Mouse (Mus musculus) liver (tissue): Measurements from ENCODE around the gene Tut1.
"Not testable (repeated sequence)": the region's sequence is repeated elsewhere in the genome, so short reads cannot be mapped to it uniquely, and the experiment has no call there.

Experiments used
- DNase-seq: peaks from one replicate; pipeline ENCODE4 v3.0.0-alpha.2; 2020; ENCODE audit warnings: mixed read lengths

The Tut1 gene

DNA sequence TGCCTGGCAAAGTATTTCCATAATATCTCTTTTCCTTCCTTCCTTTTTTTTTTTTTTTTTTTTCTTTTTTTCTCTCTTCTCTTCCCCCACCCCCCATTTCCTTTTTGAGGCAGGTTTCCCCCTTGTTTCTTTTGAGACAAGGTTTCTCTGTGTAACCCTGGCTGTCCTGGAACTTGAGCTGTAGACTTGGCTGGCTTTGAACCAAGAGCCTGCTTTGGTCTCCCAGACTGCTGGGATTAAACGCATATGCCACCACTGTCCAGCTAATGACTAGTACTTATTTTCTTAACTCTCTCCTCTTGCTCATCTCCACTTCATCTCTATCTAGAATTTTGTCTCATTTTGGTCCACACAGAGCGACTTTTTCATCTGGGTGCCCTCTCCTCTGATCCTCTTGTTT, 10.6 kb upstream of the Tut1 start:
- DNase-seq = no peak

DNA sequence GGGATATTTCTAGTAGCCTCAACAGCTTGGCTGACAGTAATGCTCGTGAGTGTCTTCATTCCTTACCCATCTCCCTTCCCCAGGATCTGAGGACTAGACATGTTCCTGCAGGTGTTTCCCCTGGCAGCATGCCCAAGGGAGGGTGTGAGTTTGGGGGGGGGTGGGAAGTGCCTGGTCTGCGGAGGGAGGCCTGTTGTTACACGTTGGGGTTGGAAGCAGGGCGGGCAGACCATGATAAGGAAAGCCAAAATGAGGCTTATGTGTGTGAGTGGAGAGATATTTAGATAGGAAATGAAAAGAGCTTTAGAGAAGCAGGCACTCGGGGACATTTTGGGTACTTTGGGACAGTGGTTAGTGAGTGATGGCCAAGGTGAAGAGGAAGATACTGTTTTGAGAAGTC, 9.6 kb upstream of the Tut1 start:
- peak; percentile 84 for DNase-seq

DNA sequence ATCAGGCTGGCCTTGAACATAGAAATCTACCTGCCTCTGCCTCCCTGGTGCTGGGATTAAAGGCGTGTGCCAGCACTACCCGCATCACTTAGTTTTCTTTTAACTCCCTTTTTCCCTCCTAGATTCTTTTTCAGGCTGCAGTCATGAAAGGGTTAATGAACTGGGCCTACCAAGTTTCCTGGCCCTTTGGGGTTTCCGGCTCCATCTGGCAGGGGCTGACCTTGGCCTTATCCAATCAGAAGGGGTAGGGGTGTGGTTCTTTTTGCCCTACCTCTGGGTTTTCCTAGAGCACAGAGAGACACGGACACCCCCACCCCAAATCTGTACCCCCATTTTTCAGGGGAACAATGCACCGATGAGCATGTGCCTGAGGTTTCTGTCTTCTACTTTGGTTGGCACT, 8.9 kb upstream of the Tut1 start:
- DNase-seq = peak; percentile 80

DNA sequence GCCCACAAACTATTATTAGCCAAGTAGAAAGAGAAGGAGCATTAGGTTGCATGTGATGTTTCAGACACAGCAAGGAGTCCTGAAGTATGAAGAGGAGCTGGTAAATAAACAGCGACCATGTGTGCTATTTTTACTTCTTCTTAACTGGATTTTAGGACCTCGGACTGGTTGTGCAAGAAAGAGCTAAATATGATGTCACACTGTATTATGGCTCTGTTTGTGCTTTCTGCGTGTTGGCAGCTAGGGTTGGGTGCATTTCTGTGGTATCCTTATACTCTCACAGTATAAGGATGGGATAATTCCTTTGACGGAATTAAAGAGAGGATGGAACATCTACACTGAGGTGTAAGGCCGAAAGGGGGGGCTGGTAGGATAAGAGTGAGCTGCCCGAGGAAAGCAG, 8.4 kb upstream of the Tut1 start:
- DNase-seq = no peak

DNA sequence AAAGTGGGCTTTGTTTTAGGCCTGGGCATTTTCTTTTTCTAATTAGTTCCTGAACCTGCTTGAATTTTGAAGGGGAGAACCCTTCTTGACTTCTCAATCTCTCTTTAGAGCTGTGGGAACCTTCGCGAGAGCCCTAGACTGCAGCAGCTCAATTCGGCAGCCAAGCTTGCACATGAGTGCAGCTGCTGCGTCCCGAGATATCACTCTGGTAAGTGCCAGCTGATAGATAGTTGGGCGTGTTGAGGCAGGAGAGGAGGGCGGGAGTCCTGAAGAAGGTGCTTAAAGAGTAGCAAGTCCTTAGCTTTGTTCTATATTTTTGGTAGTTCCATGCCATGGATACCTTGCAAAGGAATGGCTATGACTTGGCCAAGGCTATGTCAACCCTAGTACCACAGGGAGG, 6.7 kb upstream of the Tut1 start:
- DNase-seq = peak; percentile 67

DNA sequence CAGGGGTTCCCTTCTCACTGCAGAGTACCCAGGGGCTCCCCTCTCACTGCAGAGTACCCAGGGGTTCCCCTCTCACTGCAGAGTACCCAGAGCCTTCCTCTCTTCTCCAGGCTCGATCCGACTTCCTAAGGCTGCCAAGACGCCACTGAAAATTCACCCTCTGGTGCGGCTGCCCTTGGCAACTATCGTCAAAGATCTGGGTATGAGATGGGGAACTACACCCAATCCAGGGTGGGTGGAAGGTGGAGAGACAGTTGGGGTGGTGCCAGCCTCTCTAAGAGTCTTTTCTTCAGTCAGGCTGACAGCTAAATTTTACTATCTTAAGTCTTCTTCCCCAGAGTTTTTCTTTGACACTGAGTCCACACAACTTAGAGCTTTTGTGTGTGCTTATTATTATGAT, 3.5 kb upstream of the Tut1 start:
- no peak for DNase-seq

DNA sequence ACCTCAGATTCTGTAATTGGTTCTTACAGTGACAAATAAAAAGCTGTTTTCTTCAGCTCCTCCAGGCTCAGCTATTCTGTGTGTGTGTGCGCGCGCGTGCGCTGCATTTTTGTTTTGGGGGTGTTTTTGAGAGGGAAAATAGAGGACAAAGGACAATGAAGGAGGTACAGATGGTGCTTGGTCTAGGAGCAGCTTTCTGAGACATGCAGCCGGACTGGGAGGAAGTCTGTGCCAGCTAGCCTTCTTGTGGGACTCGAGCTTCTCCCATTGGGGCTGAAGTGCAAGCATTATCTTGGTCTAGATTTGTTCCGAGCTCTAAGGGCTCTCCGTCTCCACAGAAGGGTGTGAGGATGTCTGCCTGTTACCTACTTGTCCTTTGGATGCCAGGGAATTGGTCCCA, 1.4 kb upstream of the Tut1 start:
- DNase-seq = no peak

DNA sequence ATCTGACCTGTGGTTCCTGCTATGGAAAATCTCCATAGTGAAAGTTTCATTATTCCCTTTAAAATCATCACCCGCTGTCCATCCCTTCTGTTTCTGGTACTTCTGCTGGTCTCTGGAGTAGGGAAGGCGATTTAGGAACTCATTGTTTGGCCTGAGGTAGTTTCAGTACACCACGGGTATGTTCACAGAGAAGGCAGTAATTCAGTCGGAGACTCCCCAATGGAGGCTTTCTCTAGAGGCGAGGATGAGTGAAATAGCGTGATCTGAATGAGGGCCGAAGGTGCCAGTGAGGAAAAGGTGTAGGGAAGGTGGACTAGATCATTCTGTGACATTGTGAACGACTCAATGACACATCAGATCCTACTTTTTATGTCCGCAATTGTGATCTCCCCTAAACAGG, 524 bp downstream of the Tut1 start:
- DNase-seq = no peak

DNA sequence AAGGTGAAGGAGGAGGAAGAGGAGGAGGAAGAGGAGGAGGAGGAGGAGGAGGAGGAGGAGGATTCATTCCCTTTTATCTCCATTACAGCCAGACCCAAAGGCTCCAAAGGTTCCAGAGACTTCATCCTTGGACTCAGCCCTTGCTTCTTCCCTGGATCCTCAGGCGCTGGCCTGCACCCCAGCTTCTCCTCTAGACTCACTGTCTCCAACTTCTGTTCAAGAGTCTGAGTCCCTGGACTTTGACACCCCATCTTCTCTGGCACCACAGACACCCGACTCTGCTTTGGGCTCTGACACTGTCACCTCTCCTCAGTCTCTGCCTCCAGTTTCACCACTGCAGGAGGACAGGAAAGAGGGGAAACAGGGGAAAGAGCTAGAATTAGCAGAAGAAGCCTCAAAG, 8.6 kb downstream of the Tut1 start:
- DNase-seq = no peak

DNA sequence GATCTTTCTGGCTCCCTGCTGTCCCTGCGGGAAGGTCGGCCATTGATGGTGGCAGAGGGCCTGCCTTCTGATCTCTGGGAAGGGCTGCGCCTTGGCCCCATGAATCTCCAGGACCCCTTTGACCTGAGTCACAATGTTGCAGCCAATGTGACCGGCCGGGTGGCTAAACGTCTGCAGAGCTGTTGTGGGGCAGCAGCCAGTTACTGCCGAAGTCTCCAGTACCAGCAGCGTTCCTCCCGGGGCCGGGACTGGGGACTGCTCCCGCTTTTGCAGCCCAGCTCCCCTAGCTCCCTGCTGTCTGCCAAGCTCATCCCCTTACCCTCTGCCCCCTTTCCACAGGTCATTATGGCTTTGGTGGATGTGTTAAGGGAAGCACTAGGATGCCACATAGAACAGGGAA, 11.4 kb downstream of the Tut1 start:
- no peak for DNase-seq

DNA sequence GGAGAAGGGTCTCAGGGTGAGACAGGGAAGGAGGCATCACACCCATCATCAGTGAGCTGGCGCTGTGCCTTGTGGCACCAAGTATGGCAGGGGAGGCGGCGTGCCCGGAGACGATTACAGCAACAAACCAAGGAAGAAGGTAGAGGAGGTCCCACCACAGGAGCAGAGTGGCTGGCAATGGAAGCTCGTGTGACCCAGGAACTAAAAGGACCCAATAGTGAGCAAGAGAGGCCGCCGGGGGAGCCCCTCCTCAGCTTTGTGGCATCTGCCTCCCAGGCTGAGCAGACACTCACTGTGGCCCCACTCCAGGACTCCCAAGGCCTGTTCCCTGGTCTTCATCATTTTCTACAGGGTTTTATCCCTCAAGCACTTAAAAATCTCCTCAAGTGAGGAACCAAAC, 12.1 kb downstream of the Tut1 start:
- no peak for DNase-seq

DNA sequence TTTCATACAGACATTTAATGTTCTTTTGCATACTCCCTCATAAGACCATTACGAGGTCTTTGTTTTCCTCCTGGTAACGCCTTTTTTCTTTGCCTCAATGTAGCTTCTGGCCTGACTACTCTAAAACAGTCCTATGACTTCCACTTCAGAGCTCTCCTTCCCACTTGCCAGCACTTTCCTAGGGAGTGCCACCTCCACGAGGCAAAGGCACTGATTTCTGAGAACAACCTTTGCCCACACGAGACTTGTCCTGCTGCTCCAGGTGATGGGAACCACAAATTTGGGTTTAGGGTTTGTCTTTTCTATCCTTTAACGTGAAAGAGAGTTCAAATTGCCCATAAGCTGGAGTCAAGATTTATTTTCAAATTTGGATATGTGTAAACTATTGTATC, 12.5 kb downstream of the Tut1 start:
- DNase-seq = no peak

DNA sequence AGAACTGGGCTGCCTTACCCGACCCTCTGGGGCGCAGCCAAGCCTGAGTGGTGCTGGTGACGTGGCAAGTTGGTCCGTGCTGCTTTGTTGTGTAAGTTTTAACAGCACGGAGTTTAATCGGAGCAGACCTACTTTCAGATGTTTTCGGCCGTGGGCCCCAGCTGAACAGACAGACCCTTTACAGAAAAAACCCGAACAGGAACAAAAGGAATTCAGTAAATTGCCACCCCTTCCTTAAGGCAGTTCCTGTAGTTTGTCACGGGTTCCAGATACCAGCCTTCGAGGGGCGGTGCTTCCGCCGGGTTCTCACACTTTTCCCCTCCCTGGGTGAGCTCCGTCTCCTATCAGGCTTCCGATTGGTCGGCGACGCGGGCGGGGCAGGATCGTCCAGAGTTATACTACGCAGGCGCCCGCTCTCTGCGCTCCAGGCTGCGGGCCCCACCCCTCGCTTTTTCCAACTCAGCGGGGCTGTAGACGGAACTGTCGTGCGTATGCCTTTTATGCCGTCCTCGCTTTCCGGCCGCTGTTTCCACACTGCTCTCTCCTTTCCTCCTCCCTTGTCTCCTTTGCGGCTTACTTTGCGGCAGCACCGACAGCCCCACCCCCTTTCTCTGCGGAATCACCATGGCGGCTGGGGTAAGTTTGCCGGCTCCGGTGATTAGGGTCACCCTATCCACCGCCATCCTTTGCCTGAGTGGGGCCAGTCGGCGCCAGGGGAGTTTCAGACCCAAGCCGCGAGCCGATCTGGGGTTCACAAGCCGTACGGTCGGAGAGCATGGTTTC, 13.1 kb downstream of the Tut1 start, which contains the start of gene Eef1g:
TSS of gene Eef1g (plus strand) at position 452 of the 783 bp plus-strand sequence.
- DNase-seq = peak; percentile 99

DNA sequence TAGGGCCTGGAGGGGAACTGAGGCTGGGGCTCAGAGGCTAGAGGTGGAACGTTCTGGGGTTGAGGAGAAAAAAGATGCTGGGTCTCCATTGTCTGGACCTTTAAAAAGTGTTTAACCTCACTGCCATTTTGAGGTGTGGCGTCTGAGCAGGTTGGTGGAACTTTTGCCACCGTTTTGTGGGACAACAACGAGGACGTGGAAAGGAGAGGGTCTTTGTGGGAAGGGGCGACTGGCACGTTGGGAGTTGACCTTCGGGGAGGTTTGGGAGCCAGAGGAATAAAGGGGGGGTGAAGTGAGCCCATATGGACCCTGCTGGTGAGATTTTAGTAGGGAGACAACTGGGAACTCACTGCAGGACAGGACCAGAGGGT, 13.7 kb downstream of the Tut1 start:
- no peak for DNase-seq

DNA sequence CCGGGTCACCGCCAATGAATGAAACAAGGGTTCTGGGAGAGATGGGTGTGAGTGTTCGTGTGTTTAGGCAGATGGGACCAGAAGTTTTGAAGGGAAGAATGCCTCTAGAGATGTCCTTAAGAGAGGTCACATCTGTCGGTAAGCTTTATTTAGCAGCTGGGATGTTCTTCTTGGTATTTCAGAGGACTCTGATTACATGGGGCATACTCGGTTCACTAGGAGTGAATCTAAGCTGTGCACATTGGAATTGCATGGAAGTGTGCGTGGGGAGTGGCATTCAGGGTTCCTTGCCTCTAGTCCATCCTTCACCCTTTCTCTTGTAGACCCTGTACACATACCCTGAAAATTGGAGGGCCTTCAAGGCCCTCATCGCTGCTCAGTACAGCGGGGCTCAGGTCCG, 14.2 kb downstream of the Tut1 start:
- DNase-seq = no peak

DNA sequence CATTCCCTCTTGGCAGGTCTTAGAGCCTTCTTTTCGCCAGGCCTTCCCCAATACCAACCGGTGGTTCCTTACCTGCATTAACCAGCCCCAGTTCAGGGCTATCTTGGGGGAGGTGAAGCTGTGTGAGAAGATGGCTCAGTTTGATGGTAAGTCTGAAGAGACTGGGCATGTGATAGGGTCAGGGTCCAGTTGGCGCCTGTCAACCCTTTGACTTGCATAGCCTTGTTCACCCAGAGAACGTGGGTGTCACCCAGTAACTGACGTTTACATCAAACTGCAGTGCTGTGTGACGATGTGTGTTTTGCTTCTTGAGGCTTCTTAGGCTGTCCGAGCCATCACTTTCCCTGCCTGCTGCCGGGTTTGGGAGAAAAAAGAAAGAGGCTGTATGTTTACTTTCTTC, 18.8 kb downstream of the Tut1 start:
- DNase-seq = not testable (repeated sequence)

DNA sequence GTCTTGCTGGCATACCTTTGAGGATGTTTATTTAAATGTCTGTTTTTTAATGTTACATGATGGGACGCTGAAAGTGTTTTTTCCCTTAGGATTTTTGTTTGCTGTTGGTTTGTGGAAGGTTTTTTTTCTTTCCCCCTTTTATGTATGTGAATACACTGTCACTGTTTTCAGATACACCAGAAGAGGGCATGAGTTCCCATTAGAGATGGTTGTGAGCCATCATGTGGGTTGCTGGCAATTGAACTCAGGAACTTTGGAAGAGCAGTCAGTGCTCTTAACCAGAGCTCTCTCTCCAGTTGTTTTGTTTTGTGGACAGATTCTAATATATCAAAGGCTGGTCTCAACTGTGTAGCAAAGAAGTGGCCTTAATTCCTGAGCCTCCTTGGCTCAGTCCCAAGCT, 21.0 kb downstream of the Tut1 start:
- DNase-seq = no peak

DNA sequence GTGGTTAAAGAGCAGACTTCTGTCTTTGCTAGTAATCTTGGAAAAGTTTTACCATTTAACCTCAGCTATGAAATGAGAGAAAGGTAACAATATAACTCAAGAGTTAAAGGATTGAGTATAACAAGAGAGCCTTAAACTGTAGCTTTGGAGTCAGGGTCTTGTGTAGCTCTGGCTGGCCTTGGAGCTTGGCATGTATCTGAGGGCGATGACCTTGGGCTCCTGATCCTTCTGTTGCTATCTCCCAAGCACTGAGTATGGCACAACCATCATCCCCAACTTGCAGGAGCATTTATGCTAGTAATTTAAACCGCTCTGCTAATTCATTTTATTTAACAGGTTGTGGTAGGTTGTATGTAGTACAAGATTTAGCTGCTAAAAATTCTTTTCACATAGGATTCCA, 21.8 kb downstream of the Tut1 start:
- no peak for DNase-seq

DNA sequence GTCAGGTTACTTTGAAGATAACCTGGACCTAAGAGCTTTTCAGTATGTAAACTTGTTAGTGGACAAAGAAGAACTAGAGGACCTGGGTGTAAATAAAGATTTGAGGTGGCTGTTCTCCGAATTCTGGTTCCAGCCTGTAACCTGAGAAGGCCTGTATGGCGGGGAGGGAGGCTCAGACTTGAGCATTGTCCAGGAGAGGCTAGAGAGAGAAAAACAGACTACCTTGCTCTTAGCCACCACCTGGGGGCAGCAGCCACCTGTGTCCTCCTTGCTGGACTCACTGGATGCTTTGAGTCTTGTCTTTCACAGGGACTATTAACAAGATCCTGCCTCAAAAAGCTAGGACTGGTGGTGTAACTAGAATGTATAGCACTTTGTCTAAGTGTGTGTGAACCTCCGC, 22.9 kb downstream of the Tut1 start:
- peak; percentile 48 for DNase-seq

DNA sequence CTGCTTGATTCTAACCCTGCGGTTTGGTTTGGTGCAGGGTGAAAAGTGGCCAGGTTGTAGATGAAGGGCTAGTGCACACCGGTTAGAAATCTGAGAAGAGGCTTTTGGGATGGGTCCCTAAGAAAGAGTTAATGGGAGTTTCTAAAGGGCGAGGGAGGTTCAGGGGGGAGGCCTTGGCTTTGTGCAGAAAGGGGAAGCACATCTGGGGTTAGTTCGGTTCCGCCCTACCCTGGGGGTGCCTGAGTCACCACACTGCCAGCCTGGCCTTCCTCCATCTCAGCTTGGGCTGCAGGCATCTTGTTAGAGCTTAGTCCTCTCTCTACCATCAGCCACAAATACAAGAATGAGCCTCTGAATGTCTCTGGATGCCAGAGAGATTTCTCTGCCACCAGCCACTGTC, 27.1 kb downstream of the Tut1 start:
- DNase-seq = no peak

DNA sequence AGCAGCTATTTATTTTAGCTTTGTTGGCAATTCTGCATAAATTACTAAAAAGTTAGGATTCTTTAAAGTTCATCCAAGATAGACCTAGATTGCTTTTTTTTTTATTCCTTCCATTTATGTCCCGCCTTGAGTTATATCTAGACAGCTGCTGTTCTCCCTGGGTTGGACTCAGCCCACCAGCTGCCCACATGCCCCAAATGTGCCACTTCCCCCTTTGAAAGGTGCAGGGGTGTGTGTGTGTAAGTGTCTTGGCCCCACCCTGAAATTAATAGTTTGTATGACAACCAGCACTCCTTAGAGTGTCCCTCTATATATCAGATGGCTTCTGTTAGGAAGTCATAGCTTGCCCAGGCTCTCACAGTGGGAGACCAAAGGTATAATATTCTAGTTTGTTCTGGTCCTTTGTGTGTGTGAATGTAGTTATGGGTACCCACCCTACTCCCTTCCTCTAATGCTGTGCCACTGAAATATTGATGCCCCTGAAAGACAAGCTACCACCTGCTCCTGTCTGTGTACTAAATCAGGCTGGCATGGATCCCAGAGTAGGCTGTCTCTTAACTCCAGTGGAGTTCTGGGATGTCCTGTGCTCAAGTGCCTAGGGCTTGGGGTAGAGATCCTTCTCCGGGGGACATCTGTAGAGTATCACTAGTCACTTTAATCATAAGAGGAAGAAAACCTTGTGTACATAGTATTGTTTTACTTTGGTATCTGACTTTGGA, 28.0 kb downstream of the Tut1 start:
- DNase-seq = no peak

DNA sequence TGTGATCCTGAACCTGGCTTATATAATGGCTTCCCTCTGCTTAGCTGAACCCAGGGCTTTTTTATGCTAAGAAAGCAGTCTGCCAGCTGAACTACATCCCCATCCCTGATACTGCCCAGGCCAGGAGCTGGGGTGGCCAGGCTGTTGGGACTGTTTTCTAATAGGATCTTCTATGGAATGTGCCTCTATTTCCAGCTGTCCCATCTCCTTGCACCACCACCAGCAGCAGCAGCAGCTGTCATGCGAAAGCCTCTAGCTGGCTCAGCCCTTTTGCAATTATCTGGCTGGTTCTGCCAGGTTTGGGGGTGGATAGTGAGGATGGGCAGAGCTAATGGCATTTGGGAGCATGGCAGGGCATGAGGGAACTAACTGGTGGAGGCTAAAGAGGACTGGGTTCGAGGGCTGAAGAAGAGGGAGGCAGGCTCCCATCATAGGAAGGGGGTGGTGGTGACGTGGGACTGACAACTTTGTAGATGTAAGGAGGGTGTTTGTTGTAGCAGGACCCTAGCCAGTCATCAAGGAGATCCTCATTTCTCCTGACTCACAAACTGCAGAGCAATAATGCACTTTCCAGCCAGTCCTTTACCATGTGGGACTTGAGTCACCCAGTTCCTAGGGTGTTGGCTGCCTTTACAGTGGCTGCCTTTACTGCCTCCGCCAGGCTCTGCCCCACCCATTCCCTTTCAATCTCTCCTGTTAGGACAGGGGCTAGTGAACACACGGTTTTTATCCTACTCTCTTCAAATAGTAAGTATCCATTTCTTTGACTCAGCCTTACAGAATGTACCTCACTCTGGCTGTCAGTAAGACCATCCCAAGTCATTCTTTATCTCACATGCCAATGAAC, 28.9 kb downstream of the Tut1 start:
- no peak for DNase-seq

DNA sequence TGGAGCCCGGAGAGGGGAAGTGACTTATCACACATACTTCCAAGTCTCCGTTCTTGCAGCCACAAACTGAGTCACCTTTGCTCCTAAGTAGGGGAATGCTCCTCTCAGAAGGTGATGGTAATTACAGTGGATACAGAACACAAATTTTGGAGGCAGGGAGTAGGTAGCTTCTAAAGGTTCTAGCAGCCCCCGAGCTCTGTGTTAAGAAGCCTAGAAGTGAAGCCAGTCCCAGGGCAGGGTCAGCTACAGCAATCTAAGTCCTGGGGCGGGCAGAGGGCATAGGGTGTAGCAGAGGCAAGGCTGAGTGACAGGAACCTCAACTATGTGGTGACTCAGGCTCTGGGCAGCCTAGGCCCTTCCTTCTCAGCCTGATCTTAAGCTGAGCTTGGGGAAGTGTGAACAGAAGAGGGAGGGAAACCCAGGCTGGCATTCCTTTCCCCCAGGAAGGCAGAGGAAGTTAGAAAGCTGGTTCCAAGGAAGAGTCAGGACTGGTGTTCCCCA, 29.6 kb downstream of the Tut1 start:
- DNase-seq = no peak
